Mouse (Mus musculus): ENCODE results near the gene Elf5.
A peak's percentile ranks its signal among the peaks of the same experiment; 100 is the strongest.

The Elf5 gene

GRCm38 (mm10) chr2:103476657-103477056 is 65.2 kb downstream of the Elf5 start:
- peak; percentile 8 for DNase-seq (ENCODE audit: low spot score)

GRCm38 (mm10) chr2:103477456-103477855 is 66.0 kb downstream of the Elf5 start:
- DNase-seq (ENCODE audit: low spot score), result no peak

- no peak for DNase-seq (ENCODE audit: low spot score)
Measured at GRCm38 (mm10) chr2:103478326-103478725, 66.8 kb downstream of the Elf5 start.

GRCm38 (mm10) chr2:103480240-103480639 is 68.8 kb downstream of the Elf5 start:
- no peak for DNase-seq (ENCODE audit: low spot score)

GRCm38 (mm10) chr2:103480871-103481270 is 69.4 kb downstream of the Elf5 start:
- DNase-seq (ENCODE audit: low spot score), result no peak

- DNase-seq (ENCODE audit: low spot score), result no peak
Measured at GRCm38 (mm10) chr2:103481314-103482231, 70.1 kb downstream of the Elf5 start.

- no peak for DNase-seq (ENCODE audit: low spot score)
Measured at GRCm38 (mm10) chr2:103483289-103483985, 71.9 kb downstream of the Elf5 start.

- no peak for DNase-seq (ENCODE audit: low spot score)
Measured at GRCm38 (mm10) chr2:103483986-103484520, 72.6 kb downstream of the Elf5 start.

GRCm38 (mm10) chr2:103484617-103485401 is 73.3 kb downstream of the Elf5 start, which contains the start of gene Cat:
Gene Cat (minus strand): TSS chr2:103485160.
- peak; percentile 91 for DNase-seq (ENCODE audit: low spot score)

- DNase-seq (ENCODE audit: low spot score), result no peak
Measured at GRCm38 (mm10) chr2:103492526-103492925, 81.0 kb downstream of the Elf5 start.

- DNase-seq (ENCODE audit: low spot score), result no peak
Measured at GRCm38 (mm10) chr2:103493827-103494226, 82.3 kb downstream of the Elf5 start.

GRCm38 (mm10) chr2:103495633-103496418 is 84.3 kb downstream of the Elf5 start:
- DNase-seq (ENCODE audit: low spot score), result no peak

Data from T-cell, adult 2 months (primary cell).